Mouse (Mus musculus) kidney, adult 11 months (tissue): ENCODE results near the gene Trim43b.
"Not testable (repeated sequence)": the region's sequence is repeated elsewhere in the genome, so short reads cannot be mapped to it uniquely, and the experiment has no call there.

Experiments used
- DNase-seq: peaks from one replicate; pipeline ENCODE4 v3.0.0; 2022

Trim43b gene

DNA sequence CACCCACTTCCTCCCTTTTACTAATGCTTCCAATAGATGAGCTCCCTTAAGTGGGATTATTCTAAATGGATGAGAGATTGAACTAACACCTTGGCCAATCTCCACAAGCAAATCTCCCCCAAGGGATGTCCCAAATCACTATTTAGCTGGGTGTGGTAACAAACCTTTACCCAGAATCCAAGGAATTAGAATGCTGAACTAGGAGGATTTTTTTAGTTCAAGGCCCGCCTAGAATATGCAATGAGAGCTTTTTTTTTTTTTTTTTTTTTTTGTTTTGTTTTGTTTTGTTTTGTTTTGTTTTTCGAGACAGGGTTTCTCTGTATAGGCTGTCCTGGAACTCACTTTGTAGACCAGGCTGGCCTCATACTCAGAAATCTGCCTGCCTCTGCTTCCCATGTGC, at the start of gene Trim43b:
Gene Trim43b, minus strand, starts transcription at position 101 of the 400 bp plus-strand sequence.
- DNase-seq, result not testable (repeated sequence)

DNA sequence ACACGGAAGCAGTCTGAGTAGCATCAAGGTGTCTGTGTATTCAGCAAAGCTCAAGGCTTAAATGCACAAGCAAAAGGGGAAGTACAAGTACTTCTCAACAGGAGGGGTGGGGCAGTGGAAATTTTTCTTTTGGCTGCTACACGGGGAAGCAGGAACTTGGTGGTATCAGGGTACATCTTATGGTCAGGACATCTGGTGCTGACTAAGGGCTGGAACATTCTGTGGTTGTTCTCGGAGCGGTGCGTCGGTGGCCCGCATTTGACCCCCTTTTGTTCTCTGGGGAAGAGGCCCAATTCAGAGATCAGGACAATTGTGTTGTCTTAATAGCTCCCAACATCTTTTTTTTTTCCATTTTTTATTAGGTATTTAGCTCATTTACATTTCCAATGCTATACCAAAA, 11.9 kb upstream of the Trim43b start:
- not testable (repeated sequence) for DNase-seq

DNA sequence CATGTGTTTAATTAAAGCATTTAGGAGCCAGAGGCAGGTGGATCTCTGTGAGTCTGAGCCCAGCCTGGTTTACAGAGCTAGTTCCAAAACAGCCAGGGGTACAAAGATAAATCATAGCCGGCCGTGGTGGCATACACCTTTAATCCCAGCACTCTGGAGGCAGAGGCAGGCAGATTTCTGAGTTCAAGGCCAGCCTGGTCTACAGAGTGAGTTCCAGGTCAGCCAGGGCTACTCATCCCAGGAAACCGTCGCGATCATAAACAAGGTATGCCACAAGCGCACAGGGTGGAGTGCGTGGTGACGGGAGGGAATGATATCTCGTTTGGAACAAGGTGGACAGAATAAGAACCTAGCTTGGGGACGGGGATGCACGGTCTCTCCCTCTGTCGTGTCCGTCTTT, 5.9 kb downstream of the Trim43b start:
- not testable (repeated sequence) for DNase-seq

DNA sequence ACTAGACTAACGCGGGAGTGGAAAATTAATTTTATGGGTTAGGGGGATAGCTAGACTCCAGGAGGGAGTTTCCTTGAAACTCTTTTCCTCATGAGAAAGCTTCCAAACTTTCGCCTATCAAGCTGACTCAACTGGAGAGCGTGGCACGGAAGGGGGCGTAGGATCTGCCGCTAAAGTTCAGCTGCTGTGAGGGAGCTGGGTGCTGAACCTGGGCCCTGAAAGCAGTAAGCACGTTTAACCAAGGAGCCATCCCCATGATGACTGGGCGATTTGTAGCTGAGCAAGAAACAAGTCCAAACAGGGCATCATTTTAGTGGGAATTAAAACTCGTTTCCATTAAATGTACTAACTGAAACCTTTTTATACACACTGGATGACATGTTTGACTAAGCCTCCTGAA, 13.0 kb downstream of the Trim43b start:
- DNase-seq, result not testable (repeated sequence)

DNA sequence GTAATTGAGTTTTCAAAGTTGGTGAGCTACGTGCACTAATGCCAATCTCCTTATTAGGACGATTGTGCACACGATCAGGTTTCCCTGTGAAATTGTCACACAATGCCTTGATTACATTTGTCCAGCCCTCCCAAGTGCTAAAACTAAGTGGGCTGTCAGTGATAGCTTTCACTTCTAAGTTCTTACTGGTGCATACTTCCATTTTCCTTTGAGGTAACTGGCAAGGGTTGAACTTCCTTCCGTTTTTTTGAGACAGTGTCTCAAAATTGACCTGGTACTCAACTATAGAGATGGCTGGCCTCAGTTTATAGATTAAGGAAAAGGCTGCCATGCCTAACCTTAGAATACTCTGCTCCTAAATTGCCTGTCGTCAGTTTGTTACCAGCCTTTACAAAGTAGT, 16.1 kb downstream of the Trim43b start:
- DNase-seq, result not testable (repeated sequence)

DNA sequence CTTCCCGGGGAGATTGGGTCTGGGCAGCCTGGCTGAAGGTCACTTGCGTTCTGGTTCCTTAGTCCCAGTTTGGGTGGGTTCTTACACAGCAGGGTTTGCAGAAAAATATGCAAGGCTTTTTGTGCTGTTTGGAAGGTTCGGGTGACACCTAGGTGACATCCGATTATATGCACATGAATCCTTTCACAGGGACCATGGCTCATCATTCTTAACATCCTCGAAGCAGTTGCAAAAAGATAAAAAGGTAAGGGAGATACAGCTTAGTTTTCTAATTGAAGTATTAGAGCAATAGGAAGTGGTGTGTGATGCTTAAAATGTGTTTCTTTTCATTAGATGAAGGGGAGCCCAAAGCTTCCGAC, 25.5 kb downstream of the Trim43b start:
- DNase-seq, result not testable (repeated sequence)

DNA sequence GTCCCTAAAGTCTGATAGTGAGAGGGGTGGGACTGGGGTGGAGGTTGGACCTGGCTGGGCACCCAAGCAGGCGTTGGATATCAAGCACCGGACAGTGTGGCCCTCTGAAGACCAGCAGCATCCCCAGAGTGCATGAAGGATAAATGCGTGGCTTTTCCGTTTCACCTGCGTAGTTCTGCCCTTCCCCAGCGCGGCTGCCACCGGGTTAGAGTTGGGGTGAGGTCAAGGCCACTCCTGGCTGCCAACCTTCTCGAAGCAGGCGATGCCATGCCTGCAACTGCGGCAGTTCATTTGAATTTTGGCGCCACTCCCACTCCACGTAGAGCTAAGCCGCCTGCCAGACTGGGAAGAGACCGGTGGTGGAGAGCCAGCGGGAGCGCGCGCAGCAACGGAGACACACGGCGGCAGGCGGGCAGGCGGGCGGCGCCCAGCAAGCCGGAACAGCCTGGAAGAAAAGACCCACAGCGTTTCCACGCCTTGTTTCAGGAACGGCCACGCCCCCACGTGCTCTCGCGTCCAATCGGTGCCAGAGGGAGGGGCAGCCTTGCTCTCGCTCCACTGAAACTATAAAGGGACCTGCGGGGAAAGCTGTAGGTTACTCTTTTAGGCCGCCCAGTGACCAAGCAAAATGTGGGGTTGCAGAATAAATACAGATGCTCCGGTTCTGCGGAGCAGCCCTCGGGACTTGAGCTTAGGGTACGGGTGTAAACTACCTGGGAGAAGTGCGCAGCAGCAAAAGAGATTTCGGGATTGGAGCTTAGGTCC, 26.1 kb downstream of the Trim43b start:
- peak; percentile 81 for DNase-seq
